Comparison of ENCODE assay signal across 19 mouse cellular contexts in genomic region chr8:79490739-79491138, GRCm38 (mm10).
DNase-seq lines count a peak whose midpoint lies in the region; ATAC-seq and TF ChIP-seq lines count a peak whose summit lies in the region.
"Had no signal": no experiment of that assay in that cellular context is flagged by ENCODE, and none has a peak within 500 bp of the region (broad histone marks: within the 10 kb centered on the region; RNA-seq: fewer than 3 reads in every experiment).

No protein-coding gene starts in this region.

- no peaks in the 10 kb centered on the region for H3K9me3 ChIP-seq in forebrain, embryonic 15.5 days
- no peaks in the 10 kb centered on the region for H3K9me3 ChIP-seq in forebrain, embryonic 16.5 days (ENCODE audit: control insufficient read depth, low read length)
- H3K9me3 ChIP-seq in kidney, embryonic 15.5 days (replicated peaks): no peaks in the 10 kb centered on the region
- H3K9me3 ChIP-seq in CH12.LX (replicated peaks; ENCODE audit: low read length): no peaks in the 10 kb centered on the region
- H3K9me3 ChIP-seq: embryonic facial prominence, embryonic 13.5 days; hindbrain, embryonic 13.5 days; limb, embryonic 15.5 days; neural tube, embryonic 13.5 days had no signal

- no peak overlapping the region for H3K4me2 ChIP-seq in forebrain, embryonic 15.5 days (replicated peaks)
- H3K4me2 ChIP-seq in forebrain, embryonic 16.5 days (ENCODE audit: low read length): no peak overlapping the region
- no peak overlapping the region for H3K4me2 ChIP-seq in kidney, embryonic 15.5 days
- peak overlapping the region; percentile 53; the same call in 1 of the 2 replicates for H3K4me2 ChIP-seq in CH12.LX (ENCODE audit: insufficient read depth, low read depth, poor library complexity, severe bottlenecking)
- H3K4me2 ChIP-seq: embryonic facial prominence, embryonic 13.5 days; hindbrain, embryonic 13.5 days; limb, embryonic 15.5 days; neural tube, embryonic 13.5 days had no signal

- no peak overlapping the region for H3K9ac ChIP-seq in forebrain, embryonic 15.5 days (replicated peaks)
- H3K9ac ChIP-seq in forebrain, embryonic 16.5 days (replicated peaks; ENCODE audit: low read depth, low read length): no peak overlapping the region
- no peak overlapping the region for H3K9ac ChIP-seq in kidney, embryonic 15.5 days
- no peak overlapping the region for H3K9ac ChIP-seq in CH12.LX (ENCODE audit: insufficient read depth, low read depth)
- H3K9ac ChIP-seq: embryonic facial prominence, embryonic 13.5 days; hindbrain, embryonic 13.5 days; limb, embryonic 15.5 days; neural tube, embryonic 13.5 days had no signal

- WGBS in forebrain, embryonic 15.5 days: 18% methylated on average over 4 of the region's 4 CpGs
- 13% methylated on average over 4 of the region's 4 CpGs for WGBS in forebrain, embryonic 16.5 days
- 41% methylated on average over 4 of the region's 4 CpGs for WGBS in kidney, embryonic 15.5 days

- dilution Hi-C loops in CH12.LX (cut with MboI; ENCODE audit: extremely low pct_ligation_motif_present, extremely low pct_unique_long_range_greater_than_20kb, low sequenced_read_pairs): no loop called here

- H3K27me3 ChIP-seq in forebrain, embryonic 15.5 days: no peaks in the 10 kb centered on the region
- no peaks in the 10 kb centered on the region for H3K27me3 ChIP-seq in forebrain, embryonic 16.5 days (replicated peaks; ENCODE audit: control insufficient read depth, insufficient read depth, low read length)
- H3K27me3 ChIP-seq in kidney, embryonic 15.5 days: no peaks in the 10 kb centered on the region
- H3K27me3 ChIP-seq in CH12.LX (replicated peaks): no peaks in the 10 kb centered on the region
- H3K27me3 ChIP-seq: embryonic facial prominence, embryonic 13.5 days; hindbrain, embryonic 13.5 days; limb, embryonic 15.5 days; neural tube, embryonic 13.5 days had no signal

- TF ChIP-seq RAD21 in CH12.LX (IDR thresholded peaks at IDR 0.05; ENCODE audit: low read depth, low read length): no peak

- H3K27ac ChIP-seq in forebrain, embryonic 15.5 days (replicated peaks): no peak overlapping the region
- no peak overlapping the region for H3K27ac ChIP-seq in forebrain, embryonic 16.5 days (ENCODE audit: low read length)
- H3K27ac ChIP-seq in kidney, embryonic 15.5 days: no peak overlapping the region
- H3K27ac ChIP-seq in CH12.LX (ENCODE audit: insufficient read depth, low read depth): no peak overlapping the region
- H3K27ac ChIP-seq: embryonic facial prominence, embryonic 13.5 days; hindbrain, embryonic 13.5 days; limb, embryonic 15.5 days; neural tube, embryonic 13.5 days; stomach, postnatal 0 days had no signal

- H3K4me3 ChIP-seq in forebrain, embryonic 15.5 days: no peak overlapping the region
- no peak overlapping the region for H3K4me3 ChIP-seq in forebrain, embryonic 16.5 days (replicated peaks; ENCODE audit: low read length)
- no peak overlapping the region for H3K4me3 ChIP-seq in kidney, embryonic 15.5 days (replicated peaks)
- no peak overlapping the region for H3K4me3 ChIP-seq in CH12.LX (replicated peaks in 1 of 3; ENCODE audit: low read depth in 2 of 3, low read length in 2 of 3, poor library complexity in 1 of 3)
- H3K4me3 ChIP-seq: embryonic facial prominence, embryonic 13.5 days; hindbrain, embryonic 13.5 days; limb, embryonic 15.5 days; neural tube, embryonic 13.5 days had no signal

- in situ Hi-C loops in CH12.LX (cut with MboI; ENCODE audit: low pct_ligation_motif_present, low pct_unique_long_range_greater_than_20kb, low sequenced_read_pairs): no loop called here

- TF ChIP-seq POLR2A in CH12.LX (IDR thresholded peaks at IDR 0.05; ENCODE audit: low read depth, low read length): no peak
- no peak for TF ChIP-seq POLR2A in brain, embryonic 14.5 days (IDR thresholded peaks at IDR 0.05; ENCODE audit: borderline replicate concordance, extremely low read depth, insufficient read depth, insufficient read length, poor library complexity, severe bottlenecking)

- ATAC-seq in forebrain, embryonic 15.5 days (replicated peaks): 0 out of 2 replicates have a peak, but pooled peaks have one; percentile 43
- no peak for ATAC-seq in forebrain, embryonic 16.5 days
- ATAC-seq in kidney, embryonic 15.5 days (replicated peaks; ENCODE audit: low FRiP score): no peak

- no peaks in the 10 kb centered on the region for H3K79me2 ChIP-seq in CH12.LX (replicated peaks; ENCODE audit: control insufficient read depth, extremely low read depth, insufficient read depth, poor library complexity, severe bottlenecking)

- H3K36me3 ChIP-seq in forebrain, embryonic 15.5 days: no peaks in the 10 kb centered on the region
- no peaks in the 10 kb centered on the region for H3K36me3 ChIP-seq in forebrain, embryonic 16.5 days (ENCODE audit: control insufficient read depth, insufficient read depth)
- no peaks in the 10 kb centered on the region for H3K36me3 ChIP-seq in kidney, embryonic 15.5 days
- H3K36me3 ChIP-seq in CH12.LX (replicated peaks in 1 of 2; ENCODE audit: control insufficient read depth in 1 of 2, insufficient read depth in 1 of 2, low read length in 1 of 2): no peaks in the 10 kb centered on the region
- H3K36me3 ChIP-seq: embryonic facial prominence, embryonic 13.5 days; hindbrain, embryonic 13.5 days; limb, embryonic 15.5 days; neural tube, embryonic 13.5 days had no signal

- TF ChIP-seq EP300 in CH12.LX (IDR thresholded peaks at IDR 0.05; ENCODE audit: low read length): no peak

- no peak for TF ChIP-seq CTCF in CH12.LX (conservative IDR thresholded peaks at IDR 0.05 in 1 of 2, IDR thresholded peaks at IDR 0.05 in 1 of 2; ENCODE audit: low read depth in 2 of 2, low read length in 2 of 2)
- TF ChIP-seq CTCF in brain, embryonic 14.5 days (IDR thresholded peaks at IDR 0.05; ENCODE audit: borderline replicate concordance, extremely low read depth, insufficient read depth, insufficient read length): no peak

- peak; percentile 22 for DNase-seq in kidney, postnatal 14 days
- no peak for DNase-seq in CH12.LX (ENCODE audit: extremely low read depth)
- DNase-seq in brain, embryonic 14.5 days (ENCODE audit: low read depth): peak; percentile 46
- no peak for DNase-seq in layer of hippocampus, adult 9-11 months
- no peak for DNase-seq in spleen, adult 18-20 months
- DNase-seq: B cell, adult 2 months; cerebellum, adult 11 months; cerebellum, postnatal 25 days; kidney, adult 2 months; right cerebral cortex, postnatal 25 days; thymus, postnatal 14 days had no signal

- peaks cover 6% of the 10 kb centered on the region for H3K4me1 ChIP-seq in forebrain, embryonic 15.5 days
- H3K4me1 ChIP-seq in forebrain, embryonic 16.5 days (replicated peaks; ENCODE audit: control insufficient read depth, insufficient read depth, low read length): no peaks in the 10 kb centered on the region
- H3K4me1 ChIP-seq in kidney, embryonic 15.5 days: 0 out of 2 replicates have a peak, but pooled peaks cover 3% of the 10 kb centered on the region
- H3K4me1 ChIP-seq in CH12.LX (ENCODE audit: control insufficient read depth in 1 of 2, insufficient read depth in 2 of 2): peaks cover under 1 to 19% of the 10 kb centered on the region in 2 experiments
- H3K4me1 ChIP-seq: hindbrain, embryonic 13.5 days had no signal

TF ChIP-seq in CH12.LX, 34 proteins besides CTCF, POLR2A, EP300 and RAD21:
- TF ChIP-seq USF2 (conservative IDR thresholded peaks at IDR 0.05; ENCODE audit: low read depth, low read length) (no peak), SMC3 (IDR thresholded peaks at IDR 0.05; ENCODE audit: low read depth, low read length) (no peak), NELFE (IDR thresholded peaks at IDR 0.05; ENCODE audit: low read depth, low read length) (no peak), SIN3A (IDR thresholded peaks at IDR 0.05; ENCODE audit: low read length) (no peak), MAX (IDR thresholded peaks at IDR 0.05; ENCODE audit: low read length) (no peak), TBP (conservative IDR thresholded peaks at IDR 0.05; ENCODE audit: low read depth, low read length) (no peak), MAZ (IDR thresholded peaks at IDR 0.05; ENCODE audit: low read depth, low read length) (no peak), JUND (conservative IDR thresholded peaks at IDR 0.05; ENCODE audit: low read depth, low read length) (no peak), ZNF384 (IDR thresholded peaks at IDR 0.05; ENCODE audit: low read depth, low read length) (no peak), ETS1 (conservative IDR thresholded peaks at IDR 0.05; ENCODE audit: low read depth, low read length) (no peak)

Comparison
In these comparisons a context has a peak if more than half of its experiments do, and no peak if none do; other contexts are left out.
1. DNase-seq: peak in kidney, postnatal 14 days (single experiment) and brain, embryonic 14.5 days (single experiment); none in CH12.LX (single experiment), layer of hippocampus, adult 9-11 months (single experiment) and spleen, adult 18-20 months (0 of 2).